Mouse (Mus musculus) layer of hippocampus, postnatal 36 days (tissue): ENCODE measurements around the gene Snapc4. TPM values are rescaled to one million over a fixed set of nuclear protein-coding genes. Genes with fewer than 3 reads are reported as not detected.

Experiments used
- DNase-seq, 2 experiments: peaks; one replicate each; pipeline ENCODE4 v3.0.0; 2022
- total RNA-seq, 2 experiments: library from RNA; stranded (reverse); gene quantifications; 2 replicates each; pipeline ENCODE4 v1.2.3; 2021

The Snapc4 gene
- total RNA-seq, 2 experiments from 2014 or later = 65.3 to 72.3 TPM

- DNase-seq = no peak
Measured at GRCm38 (mm10) chr2:26313394-26313793, 67.1 kb downstream of the Snapc4 start.

DNA sequence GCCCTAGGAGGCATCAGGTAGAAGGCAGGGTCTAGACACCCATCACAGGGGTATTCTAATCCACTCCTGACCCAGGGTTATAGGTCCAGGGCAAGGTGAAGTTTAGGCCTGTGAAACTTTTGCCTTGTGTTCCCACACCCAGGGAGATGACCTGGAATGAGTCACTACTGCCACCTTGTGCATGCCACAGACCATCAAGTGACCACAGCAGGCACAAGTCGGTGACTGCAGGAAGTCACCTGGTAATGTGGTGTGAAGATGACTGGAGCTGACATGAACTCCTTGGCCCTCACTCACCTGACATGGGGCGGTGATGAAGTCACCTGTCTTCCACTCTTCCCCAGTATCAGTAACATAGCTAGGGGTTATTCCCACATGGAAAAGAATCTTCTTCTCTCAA, 67.6 kb downstream of the Snapc4 start:
- DNase-seq = no peak

Other genes starting within 250 kb of the Snapc4 start
- not detected for gene Lhx3, start 172.4 kb downstream of the Snapc4 start, total RNA-seq
- 10 to 100 TPM; 25.6 to 26.2 TPM for gene Qsox2, start 143.1 kb downstream of the Snapc4 start, total RNA-seq
- under 1 TPM; 0.65 to 0.71 TPM for gene Ccdc187, start 86.1 kb downstream of the Snapc4 start, total RNA-seq
- 10 to 100 TPM; 34.5 to 41.8 TPM for gene Gpsm1, start 65.1 kb downstream of the Snapc4 start, total RNA-seq
- gene Dnlz, start 28.5 kb downstream of the Snapc4 start, total RNA-seq = 10 to 100 TPM; 25.7 to 26.5 TPM
- 1 to 10 TPM; 1.6 to 2.1 TPM for gene Card9, start 19.7 kb downstream of the Snapc4 start, total RNA-seq
- gene Entr1, start 8.7 kb upstream of the Snapc4 start, total RNA-seq = 100 to 1,000 TPM; 151 to 165 TPM
- 10 to 100 TPM; 86.5 to 93.6 TPM for gene Pmpca, start 8.7 kb upstream of the Snapc4 start, total RNA-seq
- gene Inpp5e, start 28.6 kb upstream of the Snapc4 start, total RNA-seq = 10 to 100 TPM; 21.1 to 22.1 TPM
- 10 to 100 TPM; 52.9 to 57.5 TPM for gene Sec16a, start 64.6 kb upstream of the Snapc4 start, total RNA-seq
- 10 to 100 TPM; 30.4 to 31.4 TPM for gene Notch1, start 136.0 kb upstream of the Snapc4 start, total RNA-seq
- 10 to 100 TPM; 55.1 to 56.1 TPM for gene Egfl7, start 199.4 kb upstream of the Snapc4 start, total RNA-seq
- not detected for gene Gm20532, start 206.0 kb upstream of the Snapc4 start, total RNA-seq
- gene Agpat2, start 223.8 kb upstream of the Snapc4 start, total RNA-seq = 1 to 10 TPM; 1.3 to 2.3 TPM
- 10 to 100 TPM; 73.2 to 77.5 TPM for gene Fam69b, start 247.8 kb upstream of the Snapc4 start, total RNA-seq